Mouse (Mus musculus) cerebellum, adult 11-12 months (tissue): ENCODE measurements around the gene Itih4.

Experiments used
- DNase-seq: peaks from one replicate; pipeline ENCODE4 v3.0.0; 2022

The Itih4 gene

DNA sequence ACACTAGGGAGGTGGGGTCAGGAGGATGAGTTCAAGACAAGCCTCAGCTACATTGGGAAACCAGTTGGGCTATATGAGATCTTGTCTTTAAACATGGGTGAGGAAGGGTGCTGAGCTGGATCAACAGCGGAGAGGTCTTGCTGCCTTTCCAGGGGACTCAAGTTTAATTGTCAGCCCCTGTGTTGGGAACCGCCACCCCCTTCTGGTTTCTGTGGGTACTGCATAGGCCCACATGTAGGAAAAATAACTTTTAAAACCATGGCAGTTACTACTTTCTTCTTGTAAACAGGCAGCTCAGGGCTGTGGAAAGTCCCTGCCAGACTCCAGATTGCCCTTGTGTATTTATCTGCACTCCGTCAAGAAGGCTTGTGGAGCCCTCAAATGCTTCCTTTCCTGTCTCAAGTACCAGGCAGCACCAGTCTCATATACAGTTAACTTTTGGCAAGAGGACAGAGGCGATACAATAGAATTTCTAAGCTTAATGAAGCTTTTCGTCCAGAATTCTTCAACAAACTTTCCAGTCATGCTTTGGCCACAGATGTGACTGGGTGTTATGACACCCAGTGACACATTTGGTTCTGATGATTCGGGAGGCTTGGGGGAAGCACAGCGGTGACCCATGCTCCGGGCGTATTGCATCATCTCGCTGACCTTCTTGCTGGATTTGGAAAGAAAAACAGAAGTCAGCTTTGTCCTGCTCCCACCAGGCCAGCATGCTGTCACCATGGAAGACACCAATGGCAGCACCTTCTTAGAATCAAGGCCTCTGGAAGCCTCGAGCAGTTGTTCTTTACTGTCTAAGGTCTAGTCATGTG is 57.8 kb downstream of the Itih4 start:
- DNase-seq = no peak

DNA sequence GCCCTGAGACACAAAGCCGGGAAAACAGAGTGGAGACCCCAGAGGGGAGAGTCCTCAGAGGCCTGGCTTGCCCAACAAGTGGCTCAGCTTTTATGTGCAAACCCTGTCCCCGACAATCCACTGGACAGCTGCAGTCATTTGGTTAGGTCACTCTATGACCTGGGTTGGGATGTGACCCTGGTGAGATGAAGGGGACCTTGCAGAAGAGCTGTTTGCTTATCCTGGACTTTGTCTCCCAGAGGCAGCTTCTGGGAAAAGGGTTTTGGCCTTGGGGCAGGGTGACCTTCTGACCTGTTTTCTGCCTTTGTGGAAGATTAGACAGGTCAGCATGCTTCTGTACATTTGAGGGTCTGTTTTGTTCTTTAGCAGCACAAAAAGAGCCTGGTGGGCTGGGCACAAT is 58.5 kb downstream of the Itih4 start:
- no peak for DNase-seq

DNA sequence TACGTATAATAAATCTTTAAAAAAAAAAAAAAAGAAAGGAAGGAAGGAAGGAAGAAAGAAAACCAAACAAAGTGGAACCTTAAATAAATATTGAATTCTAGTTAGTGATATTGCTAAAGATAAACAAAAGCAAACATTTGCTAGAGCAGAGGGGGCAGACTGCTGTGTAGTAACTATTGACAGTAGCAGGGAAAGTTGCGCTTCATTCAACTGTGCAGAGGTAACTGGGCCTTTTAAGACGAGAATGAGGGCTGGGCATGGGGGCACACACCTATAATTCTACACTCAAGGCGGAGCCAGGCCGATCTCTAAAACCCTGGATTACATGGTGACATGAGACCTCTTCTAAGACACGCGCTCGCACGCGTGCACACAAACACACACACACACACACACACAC is 63.7 kb downstream of the Itih4 start:
- DNase-seq = peak; percentile 14

GRCm38 (mm10) chr14:30951154-30951825 is 65.0 kb downstream of the Itih4 start, which contains the start of gene Nek4:
Nek4 (plus strand) TSS chr14:30951377.
- peak; percentile 98 for DNase-seq
